Mouse (Mus musculus): ENCODE measurements around the gene Hpd. TPM values are rescaled to one million over a fixed set of nuclear protein-coding genes. Genes with fewer than 3 reads are reported as not detected.

Hpd gene
- polyA plus RNA-seq, 1 experiment from 2014 or later: not detected

DNA sequence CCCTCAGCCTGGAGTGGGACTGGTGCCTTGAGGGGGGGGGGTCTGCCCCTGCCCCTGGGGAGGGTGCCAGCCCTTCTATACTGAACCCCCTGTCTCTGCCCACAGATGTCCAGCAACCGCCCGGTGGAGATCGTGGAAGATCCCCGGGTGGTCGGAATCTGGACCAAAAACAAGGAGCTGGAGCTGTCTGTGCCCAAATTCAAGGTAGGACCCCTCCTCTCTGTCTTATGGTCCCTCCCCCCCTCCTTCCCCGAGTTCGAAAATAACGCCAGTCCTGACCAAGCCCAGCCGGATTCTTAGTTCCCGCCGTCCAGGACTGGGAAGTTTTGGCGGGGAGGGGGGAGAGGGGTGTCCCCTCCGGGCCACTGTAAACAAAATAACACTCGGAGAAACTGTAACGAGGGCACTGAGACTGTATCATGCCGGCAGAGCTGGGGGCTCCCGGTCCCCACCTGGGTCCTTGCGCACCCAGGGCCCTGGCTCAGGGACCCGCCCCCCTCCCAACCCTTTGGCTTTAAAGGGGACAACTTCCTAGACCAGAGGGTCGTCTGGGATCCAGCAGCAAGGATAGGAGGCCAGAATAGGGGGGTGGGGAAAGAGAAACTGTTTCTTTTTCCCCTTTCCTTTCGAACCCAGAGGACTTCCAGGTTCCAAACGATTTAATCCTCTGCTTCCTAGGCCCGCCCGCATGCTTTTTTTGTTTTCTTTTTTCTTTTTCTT lies 39.1 kb downstream of the Hpd start:
- no peaks in the 10 kb centered on the region for H3K9me3 ChIP-seq
- under 1% methylated on average over 18 of the region's 24 CpGs for WGBS
- no peak for ATAC-seq (ENCODE audit: low FRiP score)

DNA sequence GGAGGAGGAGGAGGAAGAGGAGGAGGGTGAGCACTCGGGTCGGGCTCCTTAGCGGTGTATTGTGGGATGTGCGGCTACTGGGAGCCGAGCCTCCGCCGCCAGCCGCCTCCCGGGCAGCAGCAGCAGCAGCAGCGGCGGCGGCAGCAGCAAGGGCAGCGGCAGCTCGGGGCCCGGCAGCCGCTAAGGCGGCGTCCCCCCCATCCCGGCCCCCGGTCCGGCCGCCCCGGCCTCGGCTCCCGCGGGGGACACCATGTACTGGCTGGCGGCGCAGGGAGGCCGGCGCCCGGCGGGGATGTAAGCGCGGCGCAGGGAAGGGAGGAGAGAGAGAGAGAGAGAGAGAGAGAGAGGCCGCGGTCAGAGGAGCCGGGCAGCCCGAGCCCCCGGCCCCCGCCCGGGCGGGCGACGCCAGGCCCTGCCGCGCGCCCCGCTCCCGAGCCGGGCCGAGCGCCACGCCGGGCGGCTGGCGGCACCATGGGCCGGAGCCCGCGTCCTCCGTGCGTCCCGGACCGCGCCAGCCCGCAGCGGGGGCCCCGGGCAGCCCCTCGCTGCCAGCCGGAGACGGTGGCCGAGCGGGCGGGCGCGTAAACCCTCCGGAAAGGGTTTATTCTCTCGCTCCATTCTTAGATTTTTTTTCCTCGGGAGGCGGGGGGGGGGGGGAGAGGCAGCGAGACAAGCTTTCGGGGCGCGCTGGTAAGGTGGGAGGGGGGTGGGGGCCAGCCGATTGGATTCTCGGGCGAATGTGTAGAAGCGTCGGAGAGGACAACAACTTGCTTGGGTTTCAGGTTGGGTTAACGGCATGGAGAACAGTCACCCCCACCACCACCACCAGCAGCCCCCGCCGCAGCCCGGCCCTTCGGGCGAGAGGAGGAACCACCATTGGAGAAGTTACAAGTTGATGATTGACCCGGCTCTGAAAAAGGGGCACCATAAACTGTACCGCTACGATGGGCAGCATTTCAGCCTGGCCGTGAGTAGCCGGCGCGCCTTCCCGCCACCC lies 40.1 kb downstream of the Hpd start, which contains the start of gene Setd1b:
Gene Setd1b (plus strand): TSS at position 33 of the 997 bp plus-strand sequence.
- no peaks in the 10 kb centered on the region for H3K9me3 ChIP-seq
- H3K27me3 ChIP-seq: no peaks in the 10 kb centered on the region
- peak within 1 kb of the TSS; percentile 76 for H3K4me3 ChIP-seq
- peaks cover 13% of the 10 kb centered on the region for H3K36me3 ChIP-seq
- peaks cover 51% of the 10 kb centered on the region for H3K4me1 ChIP-seq (replicated peaks)
- 1% methylated on average over 65 of the region's 103 CpGs for WGBS
- ATAC-seq (ENCODE audit: low FRiP score): no peak
- H3K27ac ChIP-seq: peak within 1 kb of the TSS; percentile 100
- H3K9ac ChIP-seq: peak within 1 kb of the TSS; percentile 100
- H3K4me2 ChIP-seq: peak within 1 kb of the TSS; percentile 100

More for the DNA sequence above, 39.1 kb downstream of the Hpd start:
- Histone ChIP-seq H3K36me3 (peaks cover 23% of the 10 kb centered on the region), H3K9ac (peak overlapping the region; percentile 100), H3K4me2 (peak overlapping the region; percentile 100), H3K4me3 (peak overlapping the region; percentile 76), H3K4me1 (replicated peaks) (peaks cover 53% of the 10 kb centered on the region), H3K27me3 (no peaks in the 10 kb centered on the region), H3K27ac (peak overlapping the region; percentile 100)

DNA sequence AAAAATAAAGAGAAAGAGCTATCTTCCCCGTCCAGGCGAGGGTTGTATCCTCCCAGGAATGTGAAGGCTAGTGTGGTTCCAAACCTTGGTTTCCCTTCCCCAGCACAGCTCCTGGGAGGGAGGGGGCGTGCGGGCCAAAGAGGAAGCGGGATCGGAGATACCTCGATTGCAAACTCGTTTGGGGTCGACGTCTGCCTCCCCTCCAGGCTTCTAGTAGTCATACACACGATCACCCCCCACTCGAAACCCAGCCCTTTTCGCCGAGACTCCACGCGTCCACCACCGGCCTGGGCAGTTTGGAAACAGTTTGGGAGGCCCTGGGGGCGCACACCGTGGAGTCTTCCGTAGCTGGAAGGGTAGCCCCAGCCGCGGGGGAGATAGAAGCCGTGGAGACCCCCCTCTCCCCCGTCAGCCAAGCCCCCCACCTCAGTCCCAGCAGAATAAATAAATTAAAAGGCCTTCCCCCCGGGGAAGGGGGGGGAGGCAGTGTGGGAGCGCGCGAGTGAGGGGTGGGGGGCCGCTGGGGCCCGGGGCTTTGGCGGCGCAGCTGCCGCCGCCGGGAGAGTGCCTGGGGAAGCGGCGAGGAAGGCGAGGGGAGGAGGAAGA lies 40.9 kb downstream of the Hpd start:
- Histone ChIP-seq H3K9me3 (no peaks in the 10 kb centered on the region), H3K27me3 (no peaks in the 10 kb centered on the region), H3K27ac (peak overlapping the region; percentile 100), H3K4me2 (peak overlapping the region; percentile 100), H3K9ac (peak overlapping the region; percentile 100), H3K36me3 (peaks cover 5% of the 10 kb centered on the region), H3K4me1 (replicated peaks) (peaks cover 51% of the 10 kb centered on the region), H3K4me3 (peak overlapping the region; percentile 76)
- ATAC-seq (ENCODE audit: low FRiP score): peak; percentile 44; the same call in 1 of the 2 replicates
- WGBS: under 1% methylated on average over 34 of the region's 38 CpGs

DNA sequence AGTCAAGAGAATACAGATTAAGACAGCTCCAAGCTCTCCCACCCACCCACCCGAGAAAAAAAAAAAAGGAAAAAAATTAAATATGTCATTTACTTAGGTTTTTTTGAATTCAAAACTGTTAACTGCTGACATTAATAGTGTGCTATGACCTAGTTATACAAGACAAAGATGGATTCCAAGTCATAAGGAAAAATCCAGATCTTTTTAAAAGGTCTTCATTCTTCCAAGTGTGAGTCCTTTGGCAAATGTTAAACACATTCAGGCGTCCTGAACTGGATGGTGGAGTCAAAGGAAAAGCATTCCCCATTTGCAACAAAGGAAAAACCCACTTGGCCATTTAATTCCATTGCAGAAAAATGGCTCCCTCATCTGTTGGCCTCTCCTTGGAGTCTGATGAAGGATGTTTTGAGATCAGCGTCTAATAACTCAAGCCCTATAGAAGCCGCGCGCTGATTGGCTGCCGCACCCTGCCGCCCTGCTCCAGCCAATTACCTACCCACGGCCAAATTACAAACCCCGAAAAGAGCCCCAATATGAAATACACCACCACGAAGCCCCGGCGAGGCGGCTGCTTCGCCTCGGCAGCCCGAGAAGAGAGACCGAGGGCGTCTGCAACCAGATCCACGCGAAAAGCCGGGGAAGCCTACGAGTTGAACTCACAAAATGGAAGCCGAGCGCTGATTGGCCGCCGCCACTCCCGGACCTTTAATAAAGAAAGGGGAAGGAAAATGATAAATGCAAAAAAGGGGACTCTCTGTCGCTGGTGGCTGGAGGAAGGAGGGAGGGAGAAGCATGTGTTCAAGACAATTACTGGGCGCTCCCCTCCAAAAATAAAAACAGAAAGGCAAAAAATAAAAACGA lies 41.6 kb downstream of the Hpd start:
- no peaks in the 10 kb centered on the region for H3K36me3 ChIP-seq
- H3K27ac ChIP-seq: peak overlapping the region; percentile 100
- peak overlapping the region; percentile 76 for H3K4me3 ChIP-seq
- peak; percentile 64 for ATAC-seq (ENCODE audit: low FRiP score)
- H3K4me1 ChIP-seq (replicated peaks): peaks cover 51% of the 10 kb centered on the region
- peak overlapping the region; percentile 100 for H3K9ac ChIP-seq
- 1% methylated on average over 31 of the region's 31 CpGs for WGBS
- H3K27me3 ChIP-seq: no peaks in the 10 kb centered on the region
- H3K9me3 ChIP-seq: no peaks in the 10 kb centered on the region
- peak overlapping the region; percentile 100 for H3K4me2 ChIP-seq

DNA sequence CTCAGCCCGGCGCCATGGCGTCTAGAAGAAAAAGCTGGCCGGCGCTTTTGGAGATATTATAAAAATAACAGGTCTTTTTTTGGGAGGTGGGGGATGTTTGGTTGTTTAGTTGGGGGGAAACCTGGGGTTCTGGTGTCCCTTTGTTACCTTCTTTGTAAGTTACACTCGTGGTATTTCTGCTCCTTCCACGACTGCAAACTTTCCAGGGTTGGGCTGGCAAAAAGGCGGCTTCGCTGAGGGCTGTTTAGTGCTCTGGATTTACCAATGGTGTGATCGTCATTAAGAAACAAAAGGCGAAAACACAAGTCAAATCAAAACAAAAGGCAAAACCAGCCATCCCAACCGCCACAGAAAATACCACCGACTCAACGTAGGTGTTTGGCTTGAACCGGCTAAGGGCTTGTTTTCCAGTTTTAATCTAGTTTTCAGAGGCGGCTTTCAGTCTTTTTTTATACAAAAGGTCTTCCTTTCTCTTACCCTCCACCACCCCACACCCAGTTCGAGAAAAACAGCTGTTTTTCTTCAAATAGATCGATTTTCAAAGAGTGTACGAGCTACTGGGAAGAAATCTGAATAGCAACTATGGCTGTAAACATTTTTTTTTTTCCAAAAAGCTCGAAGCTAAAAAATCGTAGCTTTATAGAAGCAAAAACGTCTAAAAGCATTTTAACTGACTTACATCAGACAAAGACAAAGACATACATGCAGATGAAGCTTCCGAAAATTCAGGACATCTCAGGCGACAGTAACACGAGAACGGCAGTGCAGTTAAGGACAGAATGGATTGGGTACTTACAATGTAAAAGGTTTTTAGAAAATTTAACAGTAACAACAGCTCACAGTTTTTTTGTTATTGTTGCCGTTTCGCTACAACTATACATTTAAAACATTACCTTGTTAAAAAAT lies 42.6 kb downstream of the Hpd start:
- H3K36me3 ChIP-seq: peaks cover 4% of the 10 kb centered on the region; the same call in 1 of the 2 replicates
- H3K4me3 ChIP-seq: peak overlapping the region; percentile 76
- no peaks in the 10 kb centered on the region for H3K9me3 ChIP-seq
- no peak for ATAC-seq (ENCODE audit: low FRiP score)
- H3K4me2 ChIP-seq: peak overlapping the region; percentile 100
- no peaks in the 10 kb centered on the region for H3K27me3 ChIP-seq
- peak overlapping the region; percentile 100 for H3K9ac ChIP-seq
- H3K27ac ChIP-seq: peak overlapping the region; percentile 100
- H3K4me1 ChIP-seq (replicated peaks): peaks cover 51% of the 10 kb centered on the region
- under 1% methylated on average over 28 of the region's 28 CpGs for WGBS

DNA sequence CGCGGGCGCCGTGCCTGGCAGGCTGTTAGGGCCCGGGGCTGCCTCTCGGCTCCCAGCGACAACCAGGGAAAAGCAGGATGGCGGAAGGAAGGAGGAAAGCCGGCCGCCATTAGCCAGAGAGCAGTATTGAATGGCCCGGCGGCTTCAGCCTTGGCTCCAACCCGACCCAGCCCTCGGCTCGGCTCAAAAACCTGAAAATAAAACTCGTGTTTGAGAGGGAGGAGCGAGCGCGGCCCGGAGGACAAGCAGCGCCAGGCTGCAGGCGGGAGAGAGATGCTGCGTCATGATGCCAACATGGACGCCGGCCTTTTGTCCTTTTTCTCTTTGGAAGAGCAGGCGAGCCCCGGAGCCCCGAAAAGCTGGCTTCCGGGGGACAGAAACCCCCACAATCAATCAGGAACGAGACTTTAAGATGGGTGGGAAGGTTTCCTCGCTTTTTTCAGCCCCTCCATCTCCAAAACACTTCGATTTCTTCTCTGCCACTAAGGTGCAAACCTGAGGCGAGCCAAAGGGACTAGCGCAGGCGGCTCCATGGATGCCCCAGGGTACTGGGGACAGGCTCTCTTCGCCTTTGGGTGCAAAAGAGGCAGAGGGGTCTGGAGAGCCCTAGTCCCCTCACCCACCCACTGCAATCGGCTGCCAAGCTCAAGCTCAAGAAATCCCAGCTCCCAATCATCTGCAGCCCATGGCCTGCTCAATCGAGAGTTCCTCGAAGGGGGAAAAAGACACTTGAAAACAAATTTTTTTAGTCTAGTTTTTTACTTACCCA lies 43.4 kb downstream of the Hpd start:
- Histone ChIP-seq H3K36me3 (peaks cover 12% of the 10 kb centered on the region), H3K27me3 (no peaks in the 10 kb centered on the region), H3K9ac (peak overlapping the region; percentile 100), H3K4me1 (replicated peaks) (peaks cover 51% of the 10 kb centered on the region), H3K27ac (peak overlapping the region; percentile 100), H3K4me2 (peak overlapping the region; percentile 100), H3K9me3 (no peaks in the 10 kb centered on the region), H3K4me3 (peak overlapping the region; percentile 76)
- whole genome bisulfite sequencing: under 1% methylated on average over 38 of the region's 39 CpGs
- ATAC-seq (ENCODE audit: low FRiP score): no peak

DNA sequence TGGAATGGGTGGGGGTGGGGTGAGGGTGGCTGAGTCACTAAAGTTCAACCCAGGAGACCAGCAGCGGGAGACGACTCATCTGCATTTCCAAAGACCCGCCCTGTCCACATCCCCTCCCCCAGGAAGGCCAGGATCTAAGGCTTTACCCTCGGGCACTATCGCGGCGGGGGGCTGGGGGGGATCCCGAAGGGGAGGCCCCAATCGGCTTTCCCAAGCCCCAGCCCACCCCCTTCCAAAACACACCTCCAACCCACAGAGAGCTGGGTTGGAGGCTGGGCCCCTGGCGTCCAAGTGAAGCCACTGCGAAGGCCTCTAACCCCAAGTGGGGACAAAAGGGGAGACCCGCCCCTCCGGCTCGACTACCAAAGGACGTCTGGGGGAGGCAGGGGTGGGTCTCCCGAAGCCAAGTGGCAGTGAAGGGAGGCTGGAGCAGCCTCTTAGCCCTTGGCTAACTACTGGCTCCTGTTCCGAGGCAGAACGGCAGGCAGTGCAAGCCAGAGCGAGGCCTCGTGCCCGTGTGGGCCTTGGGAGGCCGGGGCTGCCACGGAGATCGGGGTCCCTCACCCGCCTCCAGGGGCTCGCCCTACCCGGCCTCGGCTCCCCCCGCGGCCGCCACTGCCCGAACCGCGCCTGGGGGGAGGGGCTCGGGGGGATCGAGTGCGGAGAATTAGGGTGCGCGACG lies 44.2 kb downstream of the Hpd start:
- Histone ChIP-seq H3K27ac (peak overlapping the region; percentile 100), H3K27me3 (no peaks in the 10 kb centered on the region), H3K4me3 (peak overlapping the region; percentile 76), H3K36me3 (peaks cover 18% of the 10 kb centered on the region), H3K9ac (peak overlapping the region; percentile 100), H3K4me1 (replicated peaks) (peaks cover 52% of the 10 kb centered on the region), H3K4me2 (peak overlapping the region; percentile 100), H3K9me3 (no peaks in the 10 kb centered on the region)
- under 1% methylated on average over 34 of the region's 40 CpGs for WGBS
- ATAC-seq (ENCODE audit: low FRiP score): peak; percentile 4; the same call in 1 of the 2 replicates

DNA sequence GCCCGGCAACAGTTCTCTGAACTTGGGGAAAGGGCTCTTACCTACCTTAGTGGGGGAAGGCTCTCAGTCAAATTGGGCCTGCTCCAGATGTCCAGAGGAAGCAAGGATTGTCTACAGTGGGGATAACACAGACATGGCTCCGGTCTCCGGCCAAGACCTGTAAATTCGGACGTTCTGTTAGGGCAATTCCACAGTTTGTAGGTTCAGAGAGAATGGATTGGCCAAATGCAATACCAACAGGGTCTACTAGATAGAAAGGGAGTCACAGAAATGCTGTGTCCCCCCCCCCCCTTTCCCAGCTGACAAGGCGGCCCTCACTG lies 44.7 kb downstream of the Hpd start:
- Histone ChIP-seq H3K9ac (peak overlapping the region; percentile 100), H3K4me1 (replicated peaks) (peaks cover 54% of the 10 kb centered on the region), H3K4me3 (peak overlapping the region; percentile 76), H3K36me3 (peaks cover 22% of the 10 kb centered on the region), H3K4me2 (peak overlapping the region; percentile 100), H3K27ac (peak overlapping the region; percentile 100), H3K27me3 (no peaks in the 10 kb centered on the region), H3K9me3 (no peaks in the 10 kb centered on the region)
- ATAC-seq (ENCODE audit: low FRiP score): no peak
- WGBS: 2% methylated on average over 6 of the region's 6 CpGs

DNA sequence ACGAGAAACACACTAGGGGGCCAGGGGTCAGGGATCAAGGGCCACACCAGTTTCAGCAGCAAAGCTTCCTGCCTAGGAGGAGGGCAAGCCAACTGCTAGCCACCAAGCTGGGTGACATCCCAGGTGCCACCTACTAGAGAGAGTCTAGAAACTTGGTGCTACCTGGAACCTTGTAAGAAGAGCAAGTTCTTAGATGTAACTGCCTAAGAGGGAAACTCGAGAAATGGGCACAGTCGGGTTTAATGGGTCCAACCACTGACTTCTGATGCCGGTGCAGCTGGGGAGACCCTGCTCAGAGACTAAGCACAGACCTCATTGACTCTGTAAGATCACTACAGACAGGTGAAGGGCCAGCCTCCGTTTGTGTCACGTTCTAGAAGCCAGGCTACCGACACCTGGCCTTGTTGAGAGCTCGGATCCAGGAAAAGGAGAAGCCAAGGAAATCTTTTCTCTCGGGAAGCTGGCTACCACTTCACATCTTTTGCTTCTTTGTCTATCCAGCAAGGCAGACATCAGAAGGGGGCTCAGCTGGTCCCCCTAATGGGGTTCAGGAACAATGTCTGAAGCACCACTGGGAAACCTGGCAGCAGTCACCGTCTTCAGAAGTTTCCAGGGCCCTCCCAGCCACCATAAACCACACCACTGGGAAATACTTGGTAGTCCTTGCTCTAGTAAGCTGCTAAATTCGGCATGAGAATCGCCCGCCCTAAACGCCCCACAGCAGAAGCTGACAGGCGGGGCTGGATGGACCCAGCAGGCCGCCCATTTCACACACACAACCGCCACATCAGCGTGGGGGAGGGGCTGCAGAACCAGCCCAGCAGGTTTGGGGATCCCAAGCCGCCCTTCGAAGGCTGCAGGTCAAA lies 45.2 kb downstream of the Hpd start:
- Histone ChIP-seq H3K27ac (peak overlapping the region; percentile 100), H3K27me3 (no peaks in the 10 kb centered on the region), H3K36me3 (peaks cover 24% of the 10 kb centered on the region), H3K4me1 (replicated peaks) (peaks cover 60% of the 10 kb centered on the region), H3K9ac (peak overlapping the region; percentile 100), H3K4me3 (peak overlapping the region; percentile 76), H3K4me2 (peak overlapping the region; percentile 100), H3K9me3 (no peaks in the 10 kb centered on the region)
- under 1% methylated on average over 20 of the region's 20 CpGs for WGBS
- no peak for ATAC-seq (ENCODE audit: low FRiP score)

All from hindbrain, embryonic 13.5 days (tissue).